Mouse (Mus musculus) midbrain, embryonic 13.5 days (tissue): Measurements from ENCODE around the gene 1700034J05Rik. TPM values are rescaled to one million over a fixed set of nuclear protein-coding genes. Genes with fewer than 3 reads are reported as not detected.

Source experiments
- ATAC-seq: fragments of 200-750 bp; cut with Nextera tagmentation; 2 replicates; pipeline ENCODE4 v1.8.0; 2017; ENCODE audit warnings: mild to moderate bottlenecking, moderate TSS enrichment, moderate library complexity
- H3K27ac ChIP-seq: fragments of 300-500 bp; sonication (generic); 2 replicates; pipeline ENCODE4 v1.5.1; 2015; ENCODE audit warnings: inconsistent platforms, mild to moderate bottlenecking, moderate library complexity
- H3K27me3 ChIP-seq: fragments of 300-500 bp; sonication (generic); 2 replicates; pipeline ENCODE4 v1.6.1; 2015; ENCODE audit warnings: mild to moderate bottlenecking, inconsistent platforms
- H3K36me3 ChIP-seq: fragments of 300-500 bp; sonication (generic); 2 replicates; pipeline ENCODE4 v1.6.1; 2015; ENCODE audit warnings: mild to moderate bottlenecking, inconsistent platforms
- H3K4me1 ChIP-seq: fragments of 300-500 bp; sonication (generic); replicated peaks from 2 replicates; pipeline ENCODE4 v1.6.1; 2015; ENCODE audit warnings: inconsistent platforms
- H3K4me2 ChIP-seq: fragments of 300-500 bp; sonication (generic); replicated peaks from 2 replicates; pipeline ENCODE4 v1.6.1; 2015; ENCODE audit warnings: moderate library complexity, mild to moderate bottlenecking, inconsistent platforms
- H3K4me3 ChIP-seq: fragments of 300-500 bp; sonication (generic); replicated peaks from 2 replicates; pipeline ENCODE4 v1.5.1; 2015; ENCODE audit warnings: mild to moderate bottlenecking, inconsistent platforms
- H3K9ac ChIP-seq: fragments of 300-500 bp; sonication (generic); replicated peaks from 2 replicates; pipeline ENCODE4 v1.6.1; 2015; ENCODE audit warnings: mild to moderate bottlenecking, inconsistent platforms
- H3K9me3 ChIP-seq: fragments of 300-500 bp; sonication (generic); 2 replicates; pipeline ENCODE4 v1.6.1; 2016; ENCODE audit warnings: mild to moderate bottlenecking, inconsistent platforms
- WGBS: fragments of 180-500 bp; shearing (Covaris S2); methylation state at CpG from one replicate; pipeline ENCODE4 v1.1.7; 2015; 5-methylcytosine and 5-hydroxymethylcytosine counted together
- polyA plus RNA-seq: library from polyadenylated mRNA; unstranded; fragments of >200 nt; fragmentation: Nextera tagmentation; extraction: Ambion mirVana; gene quantifications from 2 replicates; pipeline ENCODE4 v1.2.1, GENCODE M21; 2015

1700034J05Rik gene
- polyA plus RNA-seq, 1 experiment from 2014 or later = 0.15 TPM

DNA sequence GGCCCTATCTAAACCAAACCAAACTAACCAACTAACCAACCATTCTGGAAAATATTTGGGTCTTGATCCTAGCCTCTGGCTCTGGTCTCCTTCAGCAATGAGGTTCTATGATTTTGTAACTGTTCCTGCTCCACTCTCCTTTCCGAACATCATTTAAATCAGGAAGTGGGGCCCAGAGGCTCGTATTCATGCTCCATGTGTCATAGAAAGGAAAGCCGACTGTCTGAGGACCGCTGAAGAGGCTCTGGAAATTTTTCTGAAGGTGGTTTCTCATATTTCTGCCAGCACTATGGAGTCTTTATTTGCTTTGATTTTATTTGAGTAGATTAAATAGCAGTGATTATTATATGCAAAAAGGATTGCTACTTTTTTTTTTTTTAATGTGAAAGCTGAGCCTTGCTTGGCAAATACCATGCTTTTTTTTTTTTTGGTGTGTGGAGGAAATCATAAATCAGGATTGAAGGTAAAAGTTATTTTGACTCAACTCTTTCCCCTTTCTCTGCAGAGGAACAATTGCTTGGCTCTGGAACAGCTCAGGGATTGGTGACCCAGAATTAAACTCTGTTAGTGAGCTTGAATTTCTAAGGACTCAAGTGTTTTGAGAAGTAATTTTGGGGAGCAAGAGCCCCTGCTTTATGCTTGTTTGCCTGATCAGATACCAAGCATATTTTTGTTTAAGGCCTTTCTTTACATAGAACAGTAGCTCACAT, 40.6 kb downstream of the 1700034J05Rik start:
- Histone ChIP-seq H3K4me1 (0 out of 2 replicates have a peak, but pooled peaks cover 3% of the 10 kb centered on the region), H3K9me3 (no peaks in the 10 kb centered on the region), H3K4me2 (no peak overlapping the region), H3K27me3 (no peaks in the 10 kb centered on the region), H3K36me3 (no peaks in the 10 kb centered on the region), H3K4me3 (no peak overlapping the region), H3K27ac (no peak overlapping the region), H3K9ac (no peak overlapping the region)
- ATAC-seq = no peak
- 75% methylated on average over 4 of the region's 4 CpGs for WGBS

DNA sequence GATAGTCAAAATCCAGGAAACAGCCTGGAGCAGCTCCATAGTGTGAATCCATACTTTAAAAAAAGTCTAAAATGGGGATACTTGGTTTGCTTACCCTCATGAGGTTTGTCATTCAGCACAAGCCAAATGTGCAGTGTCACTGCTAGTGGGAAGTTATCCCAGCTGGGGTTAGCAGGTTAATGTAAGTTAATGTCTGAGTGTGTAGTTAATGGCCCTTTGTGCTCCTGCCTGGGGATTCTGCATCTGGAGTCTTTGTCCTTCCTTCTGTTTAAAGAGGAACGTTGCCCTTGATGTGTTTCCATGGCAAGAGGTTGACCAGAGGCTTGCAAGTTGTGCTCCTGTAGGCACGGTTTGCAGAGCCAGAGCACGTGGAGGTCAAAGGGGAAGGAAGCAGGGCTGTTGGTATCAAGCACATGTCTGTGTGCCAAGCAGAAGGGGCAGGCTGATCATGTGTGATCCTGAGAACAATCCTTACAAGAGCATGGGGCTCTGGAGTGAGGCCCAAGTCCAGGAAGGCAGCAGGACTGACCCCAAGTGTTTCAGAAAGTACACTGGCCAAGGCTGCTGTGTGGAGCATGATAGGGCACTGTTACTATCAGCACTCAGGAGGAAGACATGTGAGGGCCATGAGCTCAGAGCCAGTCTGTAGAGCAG, 41.3 kb downstream of the 1700034J05Rik start:
- H3K4me2 ChIP-seq = no peak overlapping the region
- H3K27ac ChIP-seq = no peak overlapping the region
- no peak overlapping the region for H3K9ac ChIP-seq
- H3K27me3 ChIP-seq = no peaks in the 10 kb centered on the region
- H3K36me3 ChIP-seq = no peaks in the 10 kb centered on the region
- no peak overlapping the region for H3K4me3 ChIP-seq
- H3K9me3 ChIP-seq = no peaks in the 10 kb centered on the region
- no peak for ATAC-seq
- 0 out of 2 replicates have a peak, but pooled peaks cover 3% of the 10 kb centered on the region for H3K4me1 ChIP-seq
- 20% methylated on average over 3 of the region's 3 CpGs for WGBS

DNA sequence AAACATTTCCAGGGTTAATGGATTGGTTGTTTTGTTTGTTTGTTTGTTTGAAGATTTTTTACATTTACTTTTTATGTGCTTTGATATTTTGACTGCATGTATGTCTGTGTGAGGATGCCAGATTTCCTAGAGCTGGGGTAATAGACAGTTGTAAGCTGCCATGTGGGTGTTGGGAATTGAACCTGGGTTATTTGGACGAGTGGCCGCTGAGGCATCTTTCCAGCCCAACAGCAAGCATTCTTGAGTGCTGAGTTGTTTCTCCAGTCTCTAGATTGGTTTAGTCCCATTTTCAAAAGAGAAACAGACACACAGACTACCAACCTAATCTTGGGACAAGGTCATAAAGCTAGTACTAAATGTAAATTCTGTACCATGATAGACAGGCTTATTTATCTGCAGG, 43.4 kb downstream of the 1700034J05Rik start:
- no peak for ATAC-seq
- H3K4me2 ChIP-seq = no peak overlapping the region
- H3K4me3 ChIP-seq = no peak overlapping the region
- H3K9me3 ChIP-seq = no peaks in the 10 kb centered on the region
- no peaks in the 10 kb centered on the region for H3K27me3 ChIP-seq
- H3K27ac ChIP-seq = no peak overlapping the region
- 0 out of 2 replicates have a peak, but pooled peaks cover 3% of the 10 kb centered on the region for H3K4me1 ChIP-seq
- H3K36me3 ChIP-seq = no peaks in the 10 kb centered on the region
- no peak overlapping the region for H3K9ac ChIP-seq
- WGBS = 93% methylated on average over 2 of the region's 2 CpGs

DNA sequence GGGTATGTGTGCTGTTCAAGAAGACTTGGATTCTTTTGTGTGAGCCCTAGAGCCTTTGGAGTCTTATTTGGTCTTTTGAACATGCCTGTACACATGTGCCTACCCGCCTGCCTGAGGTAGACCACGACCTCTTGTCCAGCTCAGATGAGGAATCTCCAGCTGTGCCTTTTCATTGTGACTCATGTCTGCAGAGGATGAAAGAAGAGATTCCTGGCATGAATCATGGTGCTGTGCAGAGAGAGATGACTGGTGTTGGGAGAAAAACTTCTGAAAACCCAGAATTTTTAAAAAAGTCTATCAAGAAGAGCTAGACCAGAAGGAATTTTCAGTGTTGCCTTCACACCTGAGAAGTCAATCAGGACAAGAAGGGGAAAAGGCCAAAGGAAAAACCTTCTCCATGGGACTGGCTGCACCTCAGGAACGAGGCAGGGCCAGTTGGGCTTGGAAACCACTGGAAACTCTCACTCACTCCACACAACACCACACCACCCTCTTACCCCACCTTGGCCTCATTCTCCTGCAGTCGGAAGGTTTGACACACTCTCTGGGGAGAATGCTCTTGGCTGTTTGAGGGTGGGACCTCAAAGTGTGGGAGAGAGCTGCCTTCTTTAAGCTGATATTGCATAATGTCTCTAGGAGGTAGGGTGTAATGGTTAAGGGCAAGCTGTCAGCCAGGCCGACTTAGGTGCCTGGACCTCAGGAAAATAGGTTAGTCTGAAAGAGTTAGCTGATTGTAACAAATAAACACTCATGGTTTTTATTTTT, 44.3 kb downstream of the 1700034J05Rik start:
- Histone ChIP-seq H3K9me3 (no peaks in the 10 kb centered on the region), H3K27me3 (no peaks in the 10 kb centered on the region), H3K4me3 (no peak overlapping the region), H3K36me3 (no peaks in the 10 kb centered on the region), H3K4me2 (no peak overlapping the region), H3K9ac (no peak overlapping the region), H3K4me1 (0 out of 2 replicates have a peak, but pooled peaks cover 3% of the 10 kb centered on the region), H3K27ac (no peak overlapping the region)
- no peak for ATAC-seq
- WGBS = 87% methylated on average over 5 of the region's 5 CpGs

DNA sequence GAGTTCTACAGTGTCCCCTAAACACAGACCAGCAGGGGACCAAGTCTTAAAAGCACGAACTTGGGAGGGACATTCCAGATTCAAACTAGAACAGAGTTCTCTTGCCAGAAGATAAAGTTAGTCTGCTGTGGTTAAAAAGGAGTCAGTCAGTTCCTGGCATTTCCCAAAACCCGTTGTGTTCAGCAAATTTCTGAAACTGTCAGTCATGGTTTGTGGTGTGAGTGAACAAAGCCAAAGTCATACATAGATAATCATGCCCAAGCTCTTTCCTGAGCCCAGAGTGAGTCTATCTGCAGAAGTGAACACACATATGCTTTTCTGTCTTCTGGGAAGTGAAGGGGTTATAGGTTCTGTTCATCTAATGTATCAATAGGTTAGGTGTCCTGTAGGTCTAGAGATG, 45.4 kb downstream of the 1700034J05Rik start:
- Histone ChIP-seq H3K27me3 (no peaks in the 10 kb centered on the region), H3K4me2 (no peak overlapping the region), H3K4me3 (no peak overlapping the region), H3K9me3 (no peaks in the 10 kb centered on the region), H3K36me3 (no peaks in the 10 kb centered on the region), H3K27ac (no peak overlapping the region), H3K9ac (no peak overlapping the region), H3K4me1 (no peaks in the 10 kb centered on the region)
- ATAC-seq = no peak
- 73% methylated on average over 2 of the region's 2 CpGs for WGBS

DNA sequence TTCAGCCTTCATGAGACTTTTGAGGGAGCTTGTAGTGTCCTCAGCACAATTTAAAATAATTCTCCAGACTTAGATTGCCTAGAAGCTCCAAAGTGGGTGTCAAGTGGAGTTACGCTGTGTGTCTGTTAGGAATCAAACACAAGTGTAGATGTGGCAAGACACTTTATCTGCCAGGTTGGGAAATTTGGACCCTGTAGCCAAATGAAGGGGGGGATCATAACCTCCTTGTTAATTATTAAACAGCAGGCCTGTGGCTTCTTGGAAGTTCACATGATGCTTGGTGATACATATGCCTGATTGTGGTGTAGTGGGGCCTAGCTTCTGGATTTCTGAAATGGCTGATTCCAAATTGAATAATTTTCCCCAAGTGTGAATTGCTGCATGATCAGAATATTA, 46.4 kb downstream of the 1700034J05Rik start:
- Histone ChIP-seq H3K27ac (no peak overlapping the region), H3K36me3 (no peaks in the 10 kb centered on the region), H3K27me3 (no peaks in the 10 kb centered on the region), H3K4me3 (no peak overlapping the region), H3K4me1 (no peaks in the 10 kb centered on the region), H3K4me2 (no peak overlapping the region), H3K9me3 (no peaks in the 10 kb centered on the region), H3K9ac (no peak overlapping the region)
- ATAC-seq = no peak
- WGBS = 94% methylated on average over 1 of the region's 1 CpGs

DNA sequence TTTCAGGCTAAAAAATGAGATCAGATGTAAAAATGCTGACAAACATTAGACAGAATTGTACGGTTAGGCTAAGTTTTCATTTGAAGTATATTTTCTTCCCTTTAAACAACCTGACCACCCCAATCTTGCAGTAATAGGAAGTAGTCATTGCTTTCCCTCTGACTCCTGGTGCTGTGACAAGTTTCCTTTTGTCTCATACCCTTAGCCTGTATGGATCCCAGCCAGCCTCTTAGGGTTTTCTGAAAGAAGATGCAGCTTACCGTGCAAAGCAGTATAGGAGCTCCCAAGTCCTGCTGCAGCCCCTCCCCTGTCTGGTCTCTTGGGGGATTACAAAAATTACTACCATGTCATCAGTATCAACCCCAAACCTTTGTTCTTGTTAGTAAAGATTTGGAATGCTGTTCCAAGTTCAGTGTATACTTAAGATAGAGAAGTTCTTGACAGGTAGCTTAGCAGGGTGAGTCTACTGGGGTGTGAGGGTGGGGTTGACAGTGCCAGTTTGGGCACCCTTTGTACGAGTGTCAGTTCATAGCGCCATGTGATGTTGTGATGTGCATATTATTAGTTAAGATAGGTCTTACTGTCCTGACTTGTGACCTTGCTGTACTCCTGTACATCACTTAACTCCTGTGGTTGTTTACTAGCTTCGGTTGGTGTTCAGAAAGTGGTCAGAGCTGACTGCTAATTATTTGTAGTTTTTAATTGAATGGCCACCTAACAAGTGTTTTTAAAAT, 47.0 kb downstream of the 1700034J05Rik start:
- Histone ChIP-seq H3K9me3 (no peaks in the 10 kb centered on the region), H3K9ac (no peak overlapping the region), H3K4me2 (no peak overlapping the region), H3K27me3 (no peaks in the 10 kb centered on the region), H3K36me3 (no peaks in the 10 kb centered on the region), H3K4me1 (no peaks in the 10 kb centered on the region), H3K27ac (no peak overlapping the region), H3K4me3 (no peak overlapping the region)
- no peak for ATAC-seq
- 80% methylated on average over 5 of the region's 5 CpGs for WGBS

DNA sequence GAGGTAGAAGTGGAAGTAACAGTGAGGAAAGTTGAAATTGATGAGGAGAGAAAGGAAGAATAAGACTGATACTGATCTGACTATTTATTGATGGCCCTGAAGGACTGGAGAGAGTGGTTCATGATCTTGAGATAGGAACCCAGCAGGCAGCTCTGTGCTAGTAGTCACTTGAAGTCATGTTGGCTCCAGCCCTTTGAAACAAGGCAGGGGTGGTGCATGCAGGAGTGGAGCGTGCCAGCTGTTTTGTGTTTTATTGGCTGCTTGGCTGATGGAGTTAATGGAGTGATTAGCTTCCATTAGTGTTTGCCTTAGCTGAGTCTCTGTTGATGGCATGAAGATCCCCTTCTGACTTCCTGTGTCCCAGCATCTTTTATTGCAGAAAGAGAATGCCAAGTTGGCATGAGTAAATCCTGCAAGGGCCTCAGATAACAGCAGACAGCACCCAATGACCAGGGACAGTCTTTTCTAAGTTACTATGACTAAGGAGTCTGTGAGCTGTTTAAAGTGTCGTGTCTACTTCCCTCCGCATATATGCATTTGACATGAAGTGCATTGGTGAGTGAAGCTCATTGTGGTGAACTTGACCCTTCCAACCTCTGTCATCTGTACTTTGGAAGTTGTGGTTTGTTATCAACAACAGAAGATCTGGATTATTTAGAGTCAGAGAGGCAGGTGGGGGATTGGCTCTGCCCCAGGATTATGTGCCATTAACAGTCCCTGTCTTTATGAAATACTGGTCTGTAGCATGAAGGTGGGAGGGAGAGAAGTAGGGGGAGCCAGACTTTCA, 48.0 kb downstream of the 1700034J05Rik start:
- Histone ChIP-seq H3K4me2 (no peak overlapping the region), H3K36me3 (no peaks in the 10 kb centered on the region), H3K9ac (no peak overlapping the region), H3K27me3 (no peaks in the 10 kb centered on the region), H3K27ac (no peak overlapping the region), H3K4me1 (no peaks in the 10 kb centered on the region), H3K9me3 (no peaks in the 10 kb centered on the region), H3K4me3 (no peak overlapping the region)
- WGBS = 92% methylated on average over 3 of the region's 3 CpGs
- no peak for ATAC-seq

DNA sequence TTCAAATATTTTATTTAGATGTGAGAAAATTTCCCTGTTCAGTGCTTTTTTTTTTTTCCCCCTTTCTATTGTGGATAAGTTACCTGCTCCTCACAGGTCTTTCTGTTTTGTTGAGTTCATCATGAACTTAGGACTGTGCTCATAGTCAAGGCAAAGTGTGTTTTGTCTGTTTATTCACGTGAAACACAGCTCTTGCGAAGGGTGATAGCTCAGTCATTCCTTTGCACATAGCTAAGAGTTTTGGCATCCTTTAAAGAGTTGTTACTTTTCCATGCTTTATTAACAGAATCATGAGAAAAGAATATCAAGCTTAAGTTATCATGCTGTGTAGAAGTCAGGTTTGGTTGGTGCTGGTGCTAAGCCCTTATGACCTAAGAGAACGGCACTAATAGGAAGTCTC, 49.5 kb downstream of the 1700034J05Rik start:
- no peaks in the 10 kb centered on the region for H3K36me3 ChIP-seq
- no peaks in the 10 kb centered on the region for H3K9me3 ChIP-seq
- no peak overlapping the region for H3K27ac ChIP-seq
- no peaks in the 10 kb centered on the region for H3K27me3 ChIP-seq
- ATAC-seq = no peak
- H3K9ac ChIP-seq = no peak overlapping the region
- no peak overlapping the region for H3K4me2 ChIP-seq
- no peaks in the 10 kb centered on the region for H3K4me1 ChIP-seq
- H3K4me3 ChIP-seq = no peak overlapping the region
- 80% methylated on average over 3 of the region's 3 CpGs for WGBS

DNA sequence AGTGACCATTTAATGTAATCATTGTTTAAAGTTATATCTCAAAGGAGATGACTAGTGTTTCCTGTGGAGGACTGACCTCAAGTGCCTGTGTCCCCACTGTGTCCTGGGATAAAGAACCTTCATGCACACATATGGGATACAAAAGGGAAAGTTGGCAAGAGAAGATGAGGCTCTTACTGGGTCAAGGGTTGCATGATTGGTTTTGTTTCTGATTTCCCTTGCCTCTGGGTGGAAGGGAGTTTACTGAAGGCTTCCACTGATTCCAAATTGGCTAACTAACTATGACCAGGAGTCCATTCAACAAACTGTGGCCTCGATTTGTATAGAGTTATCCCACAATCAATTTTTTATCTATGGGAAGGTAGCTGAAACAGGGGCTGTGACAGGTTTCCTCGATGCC, 50.6 kb downstream of the 1700034J05Rik start:
- Histone ChIP-seq H3K4me1 (no peaks in the 10 kb centered on the region), H3K27ac (no peak overlapping the region), H3K4me2 (no peak overlapping the region), H3K4me3 (no peak overlapping the region), H3K9me3 (no peaks in the 10 kb centered on the region), H3K9ac (no peak overlapping the region), H3K27me3 (no peaks in the 10 kb centered on the region), H3K36me3 (no peaks in the 10 kb centered on the region)
- ATAC-seq = no peak
- WGBS = 90% methylated on average over 2 of the region's 2 CpGs

DNA sequence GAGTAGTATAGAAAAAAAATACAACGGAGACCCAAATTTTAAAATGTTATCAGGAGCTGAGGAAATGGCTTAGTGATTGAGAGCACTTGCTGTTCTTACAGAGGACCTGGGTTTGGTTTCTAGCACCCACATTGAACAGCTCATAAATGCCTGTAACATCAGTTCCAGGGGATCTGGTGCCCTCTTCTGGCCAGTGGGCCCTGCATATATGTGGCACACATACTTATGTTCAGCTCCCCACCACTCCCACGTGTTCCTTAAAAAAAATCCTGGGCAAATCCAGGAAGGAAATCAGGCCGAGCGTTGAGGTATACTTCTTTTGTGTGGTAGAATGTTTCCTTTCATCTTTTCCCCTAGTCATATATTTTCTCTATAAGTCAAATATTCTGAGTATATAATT, 52.3 kb downstream of the 1700034J05Rik start:
- Histone ChIP-seq H3K36me3 (no peaks in the 10 kb centered on the region), H3K9ac (no peak overlapping the region), H3K4me2 (no peak overlapping the region), H3K27ac (no peak overlapping the region), H3K4me3 (no peak overlapping the region), H3K27me3 (no peaks in the 10 kb centered on the region), H3K4me1 (no peaks in the 10 kb centered on the region), H3K9me3 (no peaks in the 10 kb centered on the region)
- 95% methylated on average over 4 of the region's 4 CpGs for WGBS
- no peak for ATAC-seq
